Mouse (Mus musculus): ENCODE measurements at regions not wholly inside any gene's neighbourhood (a gene's known extent, or its start where the extent isn't known, plus 50 kb on each side); places are given as distances from the start of the nearest gene placed in this dataset.

- DNase-seq (ENCODE audit: extremely low spot score in 1 of 2, low spot score in 1 of 2), result no peak
These were observed 64.5 kb downstream of the Gm11146 start for GRCm38 (mm10) chr16:77537351-77537750.

GRCm38 (mm10) chr16:77536746-77537145 lies 65.1 kb downstream of the Gm11146 start:
- DNase-seq (ENCODE audit: extremely low spot score in 1 of 2, low spot score in 1 of 2), result peak in 1 of 2 experiments; percentile 49

- DNase-seq (ENCODE audit: extremely low spot score in 1 of 2, low spot score in 1 of 2), result peak in 1 of 2 experiments; percentile 47
These were observed 65.6 kb downstream of the Gm11146 start for GRCm38 (mm10) chr16:77536314-77536713.

DNA sequence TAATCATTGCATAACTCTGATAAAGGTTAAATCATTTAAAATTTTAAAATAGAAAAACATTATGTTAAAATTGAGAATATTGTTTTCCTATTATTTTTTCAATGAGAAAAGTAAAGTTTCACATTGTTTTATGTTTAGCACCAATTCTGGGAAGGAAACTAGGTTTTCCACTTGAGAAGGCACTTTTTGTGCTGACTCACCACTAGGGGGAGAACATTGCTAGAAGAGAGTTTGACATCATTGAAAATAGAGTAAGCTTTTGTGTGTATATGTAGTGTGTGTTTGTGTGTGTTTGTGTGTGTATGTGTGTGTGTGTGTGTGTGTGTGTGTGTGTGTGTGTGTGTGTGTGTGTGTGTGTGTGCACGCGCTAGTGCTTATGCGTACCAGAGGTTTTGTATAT lies 66.9 kb downstream of the Gm11146 start:
- DNase-seq (ENCODE audit: extremely low spot score in 1 of 2, low spot score in 1 of 2), result peak in 1 of 2 experiments; percentile 47

GRCm38 (mm10) chr16:77531596-77531995 lies 70.3 kb downstream of the Gm11146 start:
- DNase-seq (ENCODE audit: extremely low spot score in 1 of 2, low spot score in 1 of 2), result no peak

- no peak for DNase-seq (ENCODE audit: extremely low spot score in 1 of 2, low spot score in 1 of 2)
These were observed 73.9 kb downstream of the Gm11146 start for GRCm38 (mm10) chr16:77527951-77528350.

GRCm38 (mm10) chr16:77514606-77515005 lies 87.3 kb downstream of the Gm11146 start:
- no peak for DNase-seq (ENCODE audit: extremely low spot score in 1 of 2, low spot score in 1 of 2)

DNA sequence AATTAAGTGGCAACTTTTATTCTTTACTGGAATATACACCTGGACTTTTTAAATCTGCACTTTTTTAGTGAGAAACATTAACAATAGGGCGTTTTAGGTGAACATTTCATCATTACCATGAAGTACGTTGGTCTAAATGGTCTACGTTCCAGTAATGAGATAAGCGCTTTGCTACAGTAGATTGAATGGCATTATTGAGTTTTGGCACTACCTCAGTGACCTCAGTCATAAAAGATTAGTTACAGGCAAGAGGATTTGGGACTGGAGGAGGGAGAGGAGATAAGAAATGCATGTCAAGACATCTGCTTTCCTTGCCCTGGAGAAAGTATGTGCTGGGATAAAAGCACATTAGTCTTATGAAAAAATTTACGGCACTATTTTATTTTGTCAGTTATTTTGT lies 98.3 kb downstream of the Gm11146 start:
- DNase-seq (ENCODE audit: extremely low spot score in 1 of 2, low spot score in 1 of 2), result no peak

- DNase-seq (ENCODE audit: extremely low spot score in 1 of 2, low spot score in 1 of 2), result no peak
These were observed 99.0 kb downstream of the Gm11146 start for GRCm38 (mm10) chr16:77502916-77503315.

- DNase-seq (ENCODE audit: extremely low spot score in 1 of 2, low spot score in 1 of 2), result peak in 1 of 2 experiments; percentile 20
These were observed 99.9 kb downstream of the Gm11146 start for GRCm38 (mm10) chr16:77502026-77502425.

- DNase-seq (ENCODE audit: extremely low spot score in 1 of 2, low spot score in 1 of 2), result peak in 1 of 2 experiments; percentile 32
These were observed 100.9 kb downstream of the Gm11146 start for GRCm38 (mm10) chr16:77500981-77501380.

DNA sequence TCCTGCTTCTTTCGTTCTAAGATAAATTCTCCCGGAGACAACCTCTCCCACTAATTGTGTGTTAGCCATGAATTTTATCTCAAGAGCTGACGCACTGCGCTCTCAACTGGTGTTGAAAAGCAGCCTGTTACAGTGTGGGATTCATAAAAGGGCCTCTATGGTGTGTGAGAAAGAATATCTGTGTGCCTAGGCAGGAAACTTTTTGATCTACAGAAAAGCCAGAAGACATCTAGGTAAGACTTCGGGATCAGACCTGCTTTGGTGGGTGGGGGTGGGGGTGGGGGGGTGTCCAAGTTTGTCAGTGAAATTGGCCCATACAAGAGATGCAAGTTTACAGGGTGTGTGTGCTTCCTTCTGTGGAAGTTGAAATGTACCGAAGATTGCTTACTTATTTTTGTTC lies 101.5 kb downstream of the Gm11146 start:
- peak; percentile 5 to 42 for DNase-seq (ENCODE audit: extremely low spot score in 1 of 2, low spot score in 1 of 2)

DNA sequence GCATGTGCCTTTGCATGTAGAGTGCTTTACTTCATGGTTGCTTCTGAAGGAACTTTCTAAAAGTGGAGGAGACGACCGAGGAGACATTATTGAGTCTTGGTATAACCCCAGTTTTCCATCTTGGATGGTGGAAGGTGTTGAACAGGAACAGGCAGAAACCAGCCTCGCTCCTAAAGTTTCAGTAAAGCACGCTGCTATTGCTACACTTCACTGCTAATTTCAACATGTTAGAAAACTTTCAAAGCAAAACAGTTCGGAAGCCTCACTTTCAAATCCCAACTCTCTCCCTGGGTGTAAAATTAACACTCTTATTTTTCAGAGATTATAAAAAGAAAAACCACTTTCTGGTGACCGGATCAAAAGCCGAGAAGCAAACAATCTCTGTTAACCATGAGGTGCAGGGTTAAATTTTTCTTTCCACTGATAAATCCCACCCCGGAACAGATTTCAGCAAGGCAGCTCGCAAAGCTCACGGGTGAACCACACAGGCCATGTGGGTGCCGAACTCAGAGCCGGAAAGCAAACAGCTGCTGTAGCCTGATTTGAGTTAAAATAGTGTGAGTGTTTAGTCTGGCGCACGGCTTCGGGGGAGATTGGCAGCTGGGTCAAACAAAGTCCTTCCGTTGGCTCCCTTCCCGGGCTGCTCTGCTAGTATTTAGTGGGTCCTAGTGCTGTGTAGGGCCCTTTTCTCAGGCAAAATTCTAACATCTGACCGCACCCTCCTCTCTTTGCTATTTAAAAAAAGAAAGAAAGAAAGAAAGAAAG lies 102.2 kb downstream of the Gm11146 start:
- DNase-seq (ENCODE audit: extremely low spot score in 1 of 2, low spot score in 1 of 2), result peak; percentile 73 to 87

DNA sequence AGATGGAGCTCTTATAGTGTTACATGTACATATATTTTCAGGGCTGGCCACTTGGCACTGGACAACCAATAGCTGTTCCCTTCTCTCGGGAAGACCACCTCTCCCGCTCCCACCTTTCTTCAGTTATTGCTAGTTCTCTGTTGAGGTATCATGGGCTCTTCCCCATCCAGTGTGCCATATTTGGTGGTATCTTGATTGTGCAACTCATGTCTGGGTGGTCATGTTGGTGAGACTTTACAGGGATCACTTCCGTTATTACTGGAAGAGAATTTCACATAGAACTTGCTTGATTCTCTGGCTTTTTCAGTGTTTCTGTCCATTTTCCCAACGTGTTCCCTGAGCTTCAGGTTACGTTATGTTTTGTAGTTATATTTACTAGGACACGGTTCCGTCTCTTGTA lies 106.6 kb downstream of the Gm11146 start:
- DNase-seq (ENCODE audit: extremely low spot score in 1 of 2, low spot score in 1 of 2), result no peak

- no peak for DNase-seq (ENCODE audit: extremely low spot score in 1 of 2, low spot score in 1 of 2)
These were observed 107.9 kb downstream of the Gm11146 start for GRCm38 (mm10) chr16:77494042-77494441.

DNA sequence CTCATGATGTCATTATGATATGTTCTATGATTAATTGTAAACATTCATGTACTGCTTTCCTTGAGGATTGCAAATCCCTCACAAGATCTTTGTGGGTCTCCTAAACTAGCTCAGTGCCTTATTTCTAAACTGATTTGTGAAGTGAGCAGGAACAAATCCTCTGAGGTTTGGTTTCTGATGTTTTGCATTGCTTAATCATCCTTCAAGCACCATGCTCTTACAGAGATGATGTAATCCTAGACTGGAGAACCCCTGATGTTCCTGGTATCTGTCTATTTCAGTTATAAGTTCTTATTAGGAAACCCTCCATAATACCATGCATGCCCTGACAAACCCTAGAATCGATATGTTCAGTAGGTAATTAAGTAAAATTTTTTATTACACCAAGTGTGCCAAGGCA lies 113.7 kb downstream of the Gm11146 start:
- DNase-seq (ENCODE audit: extremely low spot score in 1 of 2, low spot score in 1 of 2), result no peak

DNA sequence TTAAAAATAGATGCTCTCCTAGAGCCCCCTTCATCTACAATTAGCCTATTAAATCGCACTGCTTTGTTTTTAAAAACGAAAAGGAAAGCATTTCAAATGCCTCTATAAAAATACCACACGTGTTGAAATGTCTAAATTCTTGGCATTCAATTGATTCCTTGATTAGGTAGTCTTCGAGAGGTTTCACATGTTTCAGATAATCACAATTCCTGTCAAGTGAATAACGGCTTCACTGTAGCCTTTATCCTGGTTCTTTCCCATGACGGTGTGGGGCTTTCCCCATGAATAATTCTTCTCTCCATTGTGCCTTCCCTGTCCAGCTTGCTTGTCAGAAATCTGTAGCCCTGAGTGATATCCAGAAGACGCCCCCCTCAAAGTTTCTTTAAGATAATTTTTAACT lies 122.1 kb downstream of the Gm11146 start:
- no peak for DNase-seq (ENCODE audit: extremely low spot score in 1 of 2, low spot score in 1 of 2)

DNA sequence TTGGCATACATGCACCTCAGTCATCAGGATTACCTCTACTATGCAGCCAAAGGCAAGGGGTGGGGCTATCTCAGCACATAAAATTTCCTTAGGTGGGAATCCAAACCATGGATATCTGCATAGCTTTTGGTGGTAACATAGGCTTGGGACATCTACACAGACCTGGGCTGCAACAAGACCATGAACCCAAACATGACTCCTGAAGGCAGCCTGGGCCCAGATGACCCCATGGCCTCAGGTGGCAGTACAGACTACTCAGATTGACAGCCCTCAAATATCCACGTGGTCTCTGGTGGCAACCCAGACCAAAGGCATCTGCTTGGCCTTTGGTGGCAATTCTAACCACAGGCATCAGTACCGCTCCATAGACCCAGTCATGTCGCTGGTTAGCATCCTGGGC lies 130.0 kb downstream of the Gm11146 start:
- DNase-seq (ENCODE audit: extremely low spot score in 1 of 2, low spot score in 1 of 2), result no peak

DNA sequence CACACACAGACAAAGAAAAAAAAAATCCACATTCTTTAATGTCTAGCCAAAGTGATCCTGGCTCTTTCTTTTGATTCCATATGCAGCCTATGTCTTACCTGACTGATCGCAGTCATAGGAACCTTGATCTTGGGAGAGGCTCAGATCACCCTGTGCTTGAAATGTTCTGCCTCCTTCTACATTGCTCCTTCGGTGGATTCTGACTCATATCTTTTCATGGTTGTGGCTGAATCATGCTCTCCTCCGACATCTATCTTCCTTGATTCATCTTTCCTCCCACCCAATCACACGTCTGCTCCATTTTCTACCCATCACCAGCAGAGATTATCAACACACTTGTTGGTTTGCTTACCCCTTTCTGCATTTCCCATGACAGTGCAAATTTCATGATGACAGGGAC lies 132.0 kb downstream of the Gm11146 start:
- peak; percentile 41 to 60 for DNase-seq (ENCODE audit: extremely low spot score in 1 of 2, low spot score in 1 of 2)

GRCm38 (mm10) chr16:77469328-77469875 lies 132.5 kb downstream of the Gm11146 start:
- peak in 1 of 2 experiments; percentile 12 for DNase-seq (ENCODE audit: extremely low spot score in 1 of 2, low spot score in 1 of 2)

- no peak for DNase-seq (ENCODE audit: extremely low spot score in 1 of 2, low spot score in 1 of 2)
These were observed 134.7 kb downstream of the Gm11146 start for GRCm38 (mm10) chr16:77467216-77467615.

- DNase-seq (ENCODE audit: extremely low spot score in 1 of 2, low spot score in 1 of 2), result no peak
These were observed 137.3 kb downstream of the Gm11146 start for GRCm38 (mm10) chr16:77464623-77465022.

All from frontal cortex, adult 2 months (tissue).